Mouse (Mus musculus) embryo, embryonic 11 days (tissue): ENCODE measurements around the gene Mydgf.

Experiments used
- DNase-seq: peaks from one replicate; pipeline ENCODE4 v3.0.0-alpha.2; 2015

Mydgf gene

GRCm38 (mm10) chr17:56139858-56140595 lies 43.7 kb downstream of the Mydgf start, which contains the start of gene Sema6b:
Sema6b (minus strand) TSS chr17:56140343.
- DNase-seq: peak; percentile 83

GRCm38 (mm10) chr17:56139355-56139754 lies 44.4 kb downstream of the Mydgf start:
- no peak for DNase-seq

DNA sequence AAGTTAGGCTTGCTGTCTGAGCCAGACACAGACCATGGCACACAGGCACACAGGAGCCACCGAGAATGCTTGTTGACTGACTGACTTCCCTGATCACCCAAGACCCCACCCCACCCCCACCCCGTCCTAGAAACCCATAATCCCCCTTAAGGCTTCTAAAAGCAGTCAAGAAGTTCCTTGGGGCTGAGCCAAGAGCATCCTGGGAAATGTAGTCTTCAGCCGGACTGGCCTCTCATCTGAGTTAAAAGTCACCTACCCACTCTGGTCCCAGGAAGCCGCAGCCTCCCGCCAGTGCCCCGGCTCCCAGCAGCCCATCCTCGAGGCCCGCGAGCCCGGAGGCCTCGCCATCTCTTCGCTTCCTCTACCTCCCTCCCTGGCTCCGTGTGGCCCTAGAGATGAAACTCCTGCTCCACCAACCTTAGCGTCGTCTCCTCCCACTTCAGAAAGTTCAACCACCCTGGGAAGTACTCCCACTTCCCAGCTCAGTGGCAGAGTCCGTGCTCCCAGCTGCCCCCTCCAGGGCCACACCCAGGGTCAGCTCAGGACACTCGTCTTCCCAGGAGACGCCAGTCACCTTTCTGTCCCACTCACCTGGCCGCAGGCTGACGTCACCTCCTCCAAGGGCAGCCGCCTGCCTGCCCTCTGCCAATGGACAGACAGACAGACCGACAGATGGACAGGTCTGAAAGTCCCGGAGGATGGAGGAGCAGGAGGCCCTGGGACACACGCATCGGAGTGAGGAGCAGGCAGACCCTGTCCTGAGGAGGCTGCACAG lies 45.7 kb downstream of the Mydgf start:
- no peak for DNase-seq

GRCm38 (mm10) chr17:56136558-56136957 lies 47.2 kb downstream of the Mydgf start:
- no peak for DNase-seq

DNA sequence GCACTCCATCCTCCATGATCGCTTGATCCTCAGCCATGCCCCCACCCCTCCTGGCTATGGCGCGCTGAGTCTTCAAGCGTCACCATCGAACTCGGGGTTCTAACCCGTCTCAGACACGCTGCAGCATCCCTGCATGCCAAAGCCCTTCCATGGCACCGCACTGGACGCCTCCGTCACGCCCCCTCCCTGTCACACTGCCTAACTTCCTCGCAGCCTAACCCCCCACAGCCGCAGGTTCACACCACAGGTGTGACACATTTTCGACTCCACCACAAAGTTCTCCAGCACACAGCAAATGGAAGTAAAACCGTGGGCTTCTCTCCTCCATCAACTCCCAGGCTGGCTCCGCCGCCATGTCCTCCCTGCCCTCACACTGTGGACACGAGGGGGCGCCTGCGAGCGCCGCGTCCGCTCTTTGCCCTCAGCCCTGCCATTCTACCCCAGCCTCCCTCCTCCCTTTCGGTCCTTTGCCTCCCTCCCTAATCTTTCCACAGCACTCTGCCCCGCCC lies 49.2 kb downstream of the Mydgf start:
- DNase-seq: peak; percentile 74

DNA sequence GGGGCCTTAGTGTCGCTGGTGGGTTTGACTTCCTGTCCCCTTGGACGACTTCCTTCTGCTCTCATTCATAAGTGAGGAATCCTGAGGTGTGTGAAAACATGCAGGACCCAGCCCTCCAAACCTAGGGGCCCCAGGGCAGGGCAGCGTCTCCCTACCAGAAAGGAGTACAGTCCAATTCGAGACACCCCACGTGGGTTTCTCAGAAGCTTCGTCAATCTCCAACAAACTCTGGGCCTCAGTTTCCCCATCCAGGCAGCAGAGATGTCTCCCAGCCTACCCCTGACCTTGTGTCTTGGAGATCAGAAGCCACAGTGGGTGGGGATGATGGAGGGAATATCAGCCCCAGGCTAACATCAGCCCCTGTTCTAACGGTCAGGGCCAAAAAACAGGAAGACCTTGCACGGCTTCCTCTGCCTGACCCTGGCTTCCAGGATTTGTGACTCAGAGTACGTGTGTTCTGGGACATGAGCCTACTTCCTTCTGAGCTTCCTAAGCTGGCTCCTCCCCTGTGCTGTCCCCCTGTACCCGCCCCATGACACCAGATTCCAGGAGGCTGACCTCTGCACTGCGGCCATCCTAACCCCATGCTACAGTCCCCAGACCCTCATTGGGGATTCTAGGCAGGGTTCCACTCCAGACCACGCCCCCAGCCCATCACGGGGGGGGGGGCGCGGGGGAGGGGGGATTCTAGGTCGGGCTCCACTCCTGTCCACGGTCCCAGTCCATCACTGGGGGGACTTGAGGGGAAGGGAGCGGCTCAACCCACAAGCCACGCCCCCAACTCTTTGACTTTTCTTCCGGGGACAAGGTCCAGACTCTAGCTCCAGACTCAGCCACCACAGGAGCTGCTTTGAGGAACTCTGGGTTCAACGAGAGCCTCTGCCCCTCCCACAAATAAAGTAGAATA lies 50.0 kb downstream of the Mydgf start:
- peak; percentile 63 for DNase-seq

- DNase-seq: peak; percentile 53
Observed at GRCm38 (mm10) chr17:56132661-56133060, 51.1 kb downstream of the Mydgf start.

DNA sequence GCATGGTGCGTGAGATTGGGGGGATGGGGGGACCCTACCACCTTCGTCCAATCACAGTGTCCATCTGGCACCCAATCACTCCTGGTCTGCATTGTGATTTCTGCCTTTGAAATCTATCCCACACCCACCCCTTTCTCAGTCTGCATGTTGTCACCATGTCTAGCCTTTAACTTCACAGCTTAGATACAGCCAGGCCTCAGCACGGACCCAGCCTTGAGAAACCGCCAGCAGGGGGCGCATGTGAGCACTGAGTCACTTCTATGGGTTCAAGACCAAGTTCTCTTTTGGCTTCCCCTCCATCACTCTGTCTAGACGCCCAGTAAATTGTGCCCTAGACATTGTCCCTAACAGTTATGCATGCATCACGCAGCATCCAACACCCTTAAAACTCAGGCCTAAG lies 51.9 kb downstream of the Mydgf start:
- peak; percentile 52 for DNase-seq

DNA sequence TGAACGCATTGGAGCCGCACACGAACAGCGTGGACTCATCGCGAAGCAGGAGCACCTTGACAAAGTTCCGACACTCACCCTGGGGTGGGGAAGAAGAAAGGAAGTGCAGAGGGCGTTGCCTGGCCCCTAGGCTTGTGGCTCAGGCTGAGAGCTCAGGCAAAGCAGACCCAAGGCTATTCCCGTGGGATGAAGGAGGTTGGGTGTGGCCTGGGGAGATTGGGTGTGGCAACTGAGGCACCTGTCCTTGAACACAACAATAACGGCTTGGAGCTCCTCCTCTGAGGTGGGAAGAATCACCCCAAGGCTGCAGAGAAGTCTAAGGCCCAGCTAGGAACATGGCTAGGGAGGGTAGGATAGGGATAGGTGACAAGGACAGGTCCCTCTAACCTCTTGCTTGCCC lies 52.6 kb downstream of the Mydgf start:
- no peak for DNase-seq

GRCm38 (mm10) chr17:56128246-56128645 lies 55.5 kb downstream of the Mydgf start:
- no peak for DNase-seq

DNA sequence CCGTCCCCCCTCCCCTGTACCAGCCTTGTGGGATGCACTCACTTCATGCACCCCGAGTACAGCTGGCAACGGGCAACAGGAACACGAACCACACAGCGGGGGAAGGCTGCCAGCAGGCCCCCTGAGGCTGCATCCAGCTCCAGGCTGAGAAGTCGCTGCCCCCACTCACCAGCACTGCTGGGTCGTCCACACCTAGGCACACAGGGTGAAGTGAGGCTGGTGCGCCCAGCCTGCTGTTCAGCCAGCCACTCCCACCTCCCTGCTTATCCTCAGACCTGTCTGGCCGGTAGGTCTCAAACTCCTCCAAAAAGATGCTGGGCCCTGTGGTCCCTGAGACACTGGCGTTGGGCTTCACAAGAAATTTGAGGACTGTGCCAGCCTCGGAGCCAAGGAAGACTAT lies 57.5 kb downstream of the Mydgf start:
- no peak for DNase-seq
